Mouse (Mus musculus) stomach, embryonic 14.5 days (tissue): ENCODE measurements around the gene Fgd3. TPM values are rescaled to one million over a fixed set of nuclear protein-coding genes. Genes with fewer than 3 reads are reported as not detected.

Experiments used
- ATAC-seq: fragments of 200-750 bp; cut with Nextera tagmentation; 2 replicates; pipeline ENCODE4 v1.8.0; 2017; ENCODE audit warnings: low read depth, moderate TSS enrichment; ENCODE audit not compliant: insufficient number of reproducible peaks, insufficient read depth, low FRiP score
- H3K27ac ChIP-seq: fragments of 300-500 bp; sonication (generic); 2 replicates; pipeline ENCODE4 v1.5.1; 2014; ENCODE audit warnings: mild to moderate bottlenecking, low read length, moderate library complexity, mixed read lengths
- H3K27me3 ChIP-seq: fragments of 300-500 bp; sonication (generic); 2 replicates; pipeline ENCODE4 v1.6.1; 2014; ENCODE audit warnings: low read length, control low read depth, mixed read lengths; ENCODE audit not compliant: control insufficient read depth, insufficient read depth
- H3K36me3 ChIP-seq: fragments of 300-500 bp; sonication (generic); 2 replicates; pipeline ENCODE4 v1.6.1; 2014; ENCODE audit warnings: mild to moderate bottlenecking, control low read depth, low read length, moderate library complexity, mixed read lengths; ENCODE audit not compliant: control insufficient read depth, insufficient read depth
- H3K4me1 ChIP-seq: fragments of 300-500 bp; sonication (generic); 2 replicates; pipeline ENCODE4 v1.6.1; 2014; ENCODE audit warnings: low read length, control low read depth, mixed read lengths; ENCODE audit not compliant: control insufficient read depth, insufficient read depth
- H3K4me2 ChIP-seq: fragments of 300-500 bp; sonication (generic); replicated peaks from 2 replicates; pipeline ENCODE4 v1.6.1; 2014; ENCODE audit warnings: low read depth, low read length, control low read depth
- H3K4me3 ChIP-seq: fragments of 300-500 bp; sonication (generic); 2 replicates; pipeline ENCODE4 v1.5.1; 2014; ENCODE audit warnings: low read depth, low read length, control low read depth
- H3K9ac ChIP-seq: fragments of 300-500 bp; sonication (generic); replicated peaks from 2 replicates; pipeline ENCODE4 v1.6.1; 2014; ENCODE audit warnings: low read depth, mild to moderate bottlenecking, control low read depth, low read length, moderate library complexity, mixed read lengths
- H3K9me3 ChIP-seq: fragments of 300-500 bp; sonication (generic); 2 replicates; pipeline ENCODE4 v1.6.1; 2016; ENCODE audit warnings: low read depth, low read length, control low read depth; ENCODE audit not compliant: control insufficient read depth
- WGBS: fragments of 180-500 bp; shearing (Covaris S2); extraction: QIAGEN DNeasy Blood & Tissue Kit; methylation state at CpG from one replicate; pipeline ENCODE4 v1.1.7; 2014; 5-methylcytosine and 5-hydroxymethylcytosine counted together
- polyA plus RNA-seq: library from polyadenylated mRNA; unstranded; fragments of >200 nt; fragmentation: Nextera tagmentation; extraction: Ambion mirVana; gene quantifications from 2 replicates; pipeline ENCODE4 v1.2.1, GENCODE M21; 2014

The Fgd3 gene
- polyA plus RNA-seq, 1 experiment from 2014 or later: 0.51 TPM

DNA sequence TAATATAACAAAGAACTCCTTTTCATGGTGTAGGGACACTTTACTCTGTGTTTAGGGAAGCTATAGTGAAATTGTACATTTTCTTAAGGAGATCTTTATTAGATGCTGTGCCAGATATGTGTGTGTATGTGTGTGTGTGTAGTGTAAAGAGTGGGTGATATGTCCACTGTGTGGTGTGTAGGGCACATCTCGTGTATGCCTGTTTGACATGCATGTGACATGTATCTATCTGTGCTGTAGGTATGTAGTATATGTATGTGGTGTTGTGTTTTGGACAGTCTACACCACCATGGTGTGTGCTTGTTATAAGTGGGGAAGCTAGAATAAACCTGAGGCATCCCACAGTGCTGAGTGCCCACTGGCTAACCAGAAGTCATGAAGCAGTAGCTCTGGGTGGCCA lies 403 bp upstream of the Fgd3 start:
- peak overlapping the region; percentile 39; the same call in 1 of the 2 replicates for H3K4me2 ChIP-seq
- H3K9me3 ChIP-seq: no peaks in the 10 kb centered on the region
- ATAC-seq: peak; percentile 35; the same call in 1 of the 2 replicates
- H3K4me3 ChIP-seq: no peak overlapping the region
- H3K9ac ChIP-seq: no peak overlapping the region
- H3K4me1 ChIP-seq: peaks cover 15% of the 10 kb centered on the region
- no peaks in the 10 kb centered on the region for H3K36me3 ChIP-seq
- H3K27me3 ChIP-seq: no peaks in the 10 kb centered on the region
- H3K27ac ChIP-seq: no peak overlapping the region
- WGBS: 71% methylated on average over 1 of the region's 1 CpGs

DNA sequence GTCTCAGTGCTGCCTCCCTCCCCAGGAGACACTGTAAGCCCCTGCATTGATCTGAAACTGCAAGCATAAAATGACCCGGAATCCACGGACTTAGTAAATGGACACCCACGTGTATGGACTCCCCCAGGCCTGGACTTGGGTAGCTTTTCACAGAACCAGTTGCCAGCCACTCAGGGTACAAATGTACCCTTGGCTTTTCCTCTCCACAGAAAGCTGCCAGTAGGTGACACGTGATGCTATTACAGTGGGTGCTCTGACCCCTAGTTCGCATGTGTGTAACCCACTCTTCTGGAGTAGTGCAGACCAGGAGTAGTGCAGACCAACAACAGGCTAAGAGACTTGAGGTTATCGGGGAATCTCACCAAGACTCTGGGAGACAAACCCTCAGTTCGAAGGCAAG lies 2.2 kb downstream of the Fgd3 start:
- Histone ChIP-seq H3K4me2 (no peak overlapping the region), H3K9me3 (no peaks in the 10 kb centered on the region), H3K4me1 (peaks cover 15% of the 10 kb centered on the region), H3K27ac (no peak overlapping the region), H3K27me3 (no peaks in the 10 kb centered on the region), H3K4me3 (no peak overlapping the region), H3K36me3 (no peaks in the 10 kb centered on the region), H3K9ac (no peak overlapping the region)
- WGBS: 90% methylated on average over 7 of the region's 7 CpGs
- ATAC-seq: no peak

GRCm38 (mm10) chr13:49317508-49317907 lies 2.6 kb downstream of the Fgd3 start:
- Histone ChIP-seq H3K27ac (no peak overlapping the region), H3K36me3 (no peaks in the 10 kb centered on the region), H3K27me3 (no peaks in the 10 kb centered on the region), H3K9ac (no peak overlapping the region), H3K4me2 (no peak overlapping the region), H3K9me3 (no peaks in the 10 kb centered on the region), H3K4me1 (peaks cover 15% of the 10 kb centered on the region), H3K4me3 (no peak overlapping the region)
- no peak for ATAC-seq
- WGBS: 76% methylated on average over 6 of the region's 6 CpGs

DNA sequence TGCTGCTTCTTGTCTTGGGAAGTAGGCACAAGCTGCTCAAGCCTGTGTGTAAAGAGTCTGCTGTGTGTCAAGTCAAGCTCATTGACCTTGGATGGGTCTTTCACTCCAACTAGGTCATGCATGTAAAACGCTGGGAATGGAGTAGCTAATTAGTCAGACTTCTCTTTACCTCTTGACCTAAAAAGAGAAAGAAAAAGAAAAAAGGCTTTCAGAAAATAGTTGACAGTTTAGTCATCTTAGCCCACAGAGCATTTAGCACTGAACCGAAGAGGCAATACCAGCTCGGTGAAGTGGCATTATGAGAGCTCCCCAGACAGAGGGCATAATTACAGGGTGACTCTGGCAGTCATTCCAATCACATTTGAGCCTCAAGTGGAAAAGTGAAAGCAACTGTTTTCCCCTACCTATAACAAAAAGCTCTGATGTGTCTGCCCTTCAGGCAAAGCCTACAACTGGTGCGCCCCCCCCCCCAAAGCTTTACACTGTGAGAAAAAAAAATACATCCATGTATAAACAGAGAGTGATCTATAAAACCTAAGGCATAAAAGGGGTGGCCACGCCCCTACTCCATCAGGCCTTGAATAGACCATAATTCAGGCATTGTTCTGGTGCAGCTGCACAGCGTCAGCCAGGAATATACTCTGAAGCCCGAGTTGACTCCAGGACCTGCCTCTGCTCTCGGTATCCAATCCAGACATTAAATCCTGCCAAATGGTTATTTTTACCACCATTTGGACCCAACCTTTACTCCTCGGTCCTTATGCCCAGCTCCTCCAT lies 3.5 kb downstream of the Fgd3 start:
- Histone ChIP-seq H3K4me1 (peaks cover 15% of the 10 kb centered on the region), H3K4me3 (no peak overlapping the region), H3K27ac (no peak overlapping the region), H3K9me3 (no peaks in the 10 kb centered on the region), H3K4me2 (no peak overlapping the region), H3K9ac (no peak overlapping the region), H3K36me3 (no peaks in the 10 kb centered on the region), H3K27me3 (no peaks in the 10 kb centered on the region)
- no peak for ATAC-seq
- 37% methylated on average over 9 of the region's 9 CpGs for WGBS

DNA sequence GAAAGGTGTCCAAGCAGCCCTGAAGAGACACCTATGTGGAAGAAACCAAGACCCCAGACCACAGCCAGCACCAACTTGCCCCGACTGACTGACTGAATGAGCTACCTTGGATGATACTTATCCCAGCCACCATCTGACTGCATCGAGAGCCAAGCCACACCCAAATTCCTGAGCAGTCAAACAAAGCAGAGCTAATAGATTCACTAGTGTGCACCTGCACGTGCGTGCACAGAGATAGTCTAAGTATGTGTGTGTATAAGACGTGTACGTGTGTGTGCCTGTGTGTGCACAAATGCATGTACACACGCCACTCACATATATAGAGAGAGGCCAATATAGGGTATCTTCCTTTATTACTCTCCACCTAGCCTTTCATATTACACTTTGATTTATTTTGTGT lies 8.5 kb downstream of the Fgd3 start:
- Histone ChIP-seq H3K27ac (no peak overlapping the region), H3K9ac (no peak overlapping the region), H3K4me3 (no peak overlapping the region), H3K9me3 (no peaks in the 10 kb centered on the region), H3K27me3 (no peaks in the 10 kb centered on the region), H3K4me1 (peaks cover 9% of the 10 kb centered on the region; the same call in 1 of the 2 replicates), H3K4me2 (no peak overlapping the region), H3K36me3 (no peaks in the 10 kb centered on the region)
- WGBS: 62% methylated on average over 7 of the region's 7 CpGs
- ATAC-seq: no peak

DNA sequence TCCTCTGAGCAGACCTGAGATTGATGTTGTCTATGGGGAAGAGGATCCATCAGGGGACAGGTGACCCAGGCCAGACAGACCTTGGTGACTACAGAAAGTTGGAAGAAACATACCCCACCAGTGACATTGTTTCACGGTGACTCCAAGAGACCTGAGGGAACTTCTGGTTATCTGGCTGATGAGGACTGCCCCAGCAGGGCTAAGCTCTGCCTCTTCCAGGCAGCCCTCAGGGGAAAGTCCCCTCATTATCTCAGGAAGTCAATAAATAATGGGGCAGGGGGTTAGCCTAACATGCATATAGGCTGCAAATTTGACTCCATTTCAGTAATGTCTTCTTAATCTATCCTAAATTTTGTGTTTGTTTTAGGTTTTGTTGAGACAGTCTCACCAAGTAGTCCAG lies 10.6 kb downstream of the Fgd3 start:
- Histone ChIP-seq H3K27ac (no peak overlapping the region), H3K27me3 (no peaks in the 10 kb centered on the region), H3K4me2 (no peak overlapping the region), H3K36me3 (no peaks in the 10 kb centered on the region), H3K4me1 (0 out of 2 replicates have a peak, but pooled peaks cover 9% of the 10 kb centered on the region), H3K9ac (no peak overlapping the region), H3K4me3 (no peak overlapping the region), H3K9me3 (no peaks in the 10 kb centered on the region)
- WGBS: 77% methylated on average over 1 of the region's 1 CpGs
- ATAC-seq: no peak

GRCm38 (mm10) chr13:49308861-49309403 lies 11.2 kb downstream of the Fgd3 start:
- H3K27ac ChIP-seq: no peak overlapping the region
- H3K4me1 ChIP-seq: 0 out of 2 replicates have a peak, but pooled peaks cover 9% of the 10 kb centered on the region
- 77% methylated on average over 16 of the region's 16 CpGs for WGBS
- no peaks in the 10 kb centered on the region for H3K36me3 ChIP-seq
- no peak for ATAC-seq
- H3K9me3 ChIP-seq: no peaks in the 10 kb centered on the region
- no peak overlapping the region for H3K9ac ChIP-seq
- H3K27me3 ChIP-seq: no peaks in the 10 kb centered on the region
- H3K4me3 ChIP-seq: no peak overlapping the region
- no peak overlapping the region for H3K4me2 ChIP-seq

- Histone ChIP-seq H3K4me3 (no peak overlapping the region), H3K9me3 (no peaks in the 10 kb centered on the region), H3K9ac (no peak overlapping the region), H3K36me3 (no peaks in the 10 kb centered on the region), H3K4me2 (no peak overlapping the region), H3K4me1 (0 out of 2 replicates have a peak, but pooled peaks cover 9% of the 10 kb centered on the region), H3K27ac (peak overlapping the region; percentile 75; the same call in 1 of the 2 replicates), H3K27me3 (no peaks in the 10 kb centered on the region)
- no peak for ATAC-seq
- WGBS: 94% methylated on average over 4 of the region's 4 CpGs
Measured at GRCm38 (mm10) chr13:49308206-49308605, 11.9 kb downstream of the Fgd3 start.
